Mouse (Mus musculus) layer of hippocampus, adult 9-11 months (tissue): ENCODE data around the gene Col6a6.

Source experiments
- DNase-seq: peaks from one replicate; pipeline ENCODE4 v3.0.0; 2022

Gene Col6a6

GRCm38 (mm10) chr9:105800286-105800685 lies 27.7 kb downstream of the Col6a6 start:
- no peak for DNase-seq

GRCm38 (mm10) chr9:105796137-105796536 lies 31.8 kb downstream of the Col6a6 start:
- no peak for DNase-seq

DNA sequence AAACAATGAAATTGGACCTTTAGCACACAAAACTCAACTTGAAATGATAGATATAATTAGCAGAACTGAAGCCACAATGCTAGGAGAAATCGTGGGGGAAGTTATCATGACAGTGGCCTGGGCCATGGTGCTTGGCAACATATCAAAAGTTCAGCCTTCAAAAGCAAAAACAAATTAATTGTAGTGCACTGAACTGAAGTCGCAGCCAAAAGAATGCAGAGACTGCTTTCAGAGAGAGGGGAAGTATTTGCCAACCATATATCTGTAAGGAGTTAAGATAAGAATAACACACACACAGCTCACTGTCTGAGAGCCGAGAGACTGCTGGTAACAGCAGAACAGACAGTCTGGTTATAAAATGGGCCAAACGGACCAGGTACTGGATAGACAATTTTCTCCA lies 33.0 kb downstream of the Col6a6 start:
- DNase-seq, result no peak

DNA sequence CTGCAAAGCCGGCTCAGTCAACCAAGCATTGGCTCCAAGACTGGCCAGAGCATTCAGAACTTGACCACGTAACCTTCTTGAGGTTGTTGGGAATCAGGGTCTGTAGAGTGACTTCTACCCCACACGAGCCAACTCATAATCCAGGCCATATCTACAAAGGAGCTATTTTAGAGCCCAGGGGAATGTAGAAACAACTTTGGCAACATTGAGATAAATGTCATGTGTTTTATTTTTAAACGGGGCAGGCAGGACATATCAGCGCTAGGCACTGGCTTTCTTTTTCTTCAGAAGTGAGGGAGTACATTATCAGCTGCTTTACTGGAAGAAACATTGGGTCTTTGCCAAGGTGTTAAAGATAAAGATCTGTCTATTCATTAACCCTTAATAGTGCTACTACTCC lies 36.1 kb downstream of the Col6a6 start:
- DNase-seq, result no peak

- DNase-seq, result no peak
Measured at GRCm38 (mm10) chr9:105788203-105788602, 39.8 kb downstream of the Col6a6 start.

- DNase-seq, result no peak
Measured at GRCm38 (mm10) chr9:105787800-105788199, 40.2 kb downstream of the Col6a6 start.

- no peak for DNase-seq
Measured at GRCm38 (mm10) chr9:105784026-105784425, 43.9 kb downstream of the Col6a6 start.

GRCm38 (mm10) chr9:105780696-105781095 lies 47.3 kb downstream of the Col6a6 start:
- no peak for DNase-seq

GRCm38 (mm10) chr9:105778741-105779140 lies 49.2 kb downstream of the Col6a6 start:
- DNase-seq, result no peak

- no peak for DNase-seq
Measured at GRCm38 (mm10) chr9:105774878-105775277, 53.1 kb downstream of the Col6a6 start.

GRCm38 (mm10) chr9:105774321-105774720 lies 53.6 kb downstream of the Col6a6 start:
- DNase-seq, result no peak

DNA sequence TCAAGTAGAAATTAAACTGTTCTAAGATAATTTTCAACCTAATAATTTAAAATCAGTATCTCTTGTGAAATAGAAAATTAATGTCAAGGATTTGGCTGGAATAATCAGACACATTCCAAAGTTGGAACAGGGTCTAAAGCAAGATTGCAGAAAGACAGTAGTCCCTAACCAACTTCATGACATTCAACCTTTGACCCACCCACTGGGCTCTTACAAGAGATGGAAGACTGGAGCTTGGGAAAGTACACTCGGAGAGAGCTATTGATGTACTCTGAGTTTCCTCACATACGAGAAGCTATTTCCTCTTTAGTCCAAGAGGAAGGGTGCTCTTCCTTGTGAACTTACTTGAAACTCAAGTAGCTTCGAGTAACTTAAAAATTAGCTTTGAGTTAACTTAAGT lies 56.6 kb downstream of the Col6a6 start:
- no peak for DNase-seq

- no peak for DNase-seq
Measured at GRCm38 (mm10) chr9:105770690-105771089, 57.3 kb downstream of the Col6a6 start.

DNA sequence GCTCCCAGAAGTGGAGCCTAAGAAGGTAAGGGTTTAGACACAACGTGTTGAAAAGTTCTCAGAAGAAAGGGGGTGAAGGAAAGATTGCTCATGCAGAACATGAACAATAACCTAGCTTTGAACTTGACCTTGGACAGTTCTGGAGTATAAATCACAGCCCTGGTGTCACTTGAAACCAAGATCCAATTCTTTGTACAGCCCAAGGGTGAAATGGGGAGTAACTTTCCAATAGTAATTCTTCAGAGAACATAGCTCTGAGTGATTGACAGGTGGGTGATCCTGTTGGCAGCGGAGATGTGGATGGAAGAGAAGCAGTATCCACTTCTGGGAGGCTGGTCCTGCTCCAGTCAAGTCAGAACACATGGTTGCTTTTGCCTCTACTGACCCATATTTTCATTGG lies 62.1 kb downstream of the Col6a6 start:
- no peak for DNase-seq

- no peak for DNase-seq
Measured at GRCm38 (mm10) chr9:105764681-105765080, 63.3 kb downstream of the Col6a6 start.

- no peak for DNase-seq
Measured at GRCm38 (mm10) chr9:105764127-105764526, 63.8 kb downstream of the Col6a6 start.

DNA sequence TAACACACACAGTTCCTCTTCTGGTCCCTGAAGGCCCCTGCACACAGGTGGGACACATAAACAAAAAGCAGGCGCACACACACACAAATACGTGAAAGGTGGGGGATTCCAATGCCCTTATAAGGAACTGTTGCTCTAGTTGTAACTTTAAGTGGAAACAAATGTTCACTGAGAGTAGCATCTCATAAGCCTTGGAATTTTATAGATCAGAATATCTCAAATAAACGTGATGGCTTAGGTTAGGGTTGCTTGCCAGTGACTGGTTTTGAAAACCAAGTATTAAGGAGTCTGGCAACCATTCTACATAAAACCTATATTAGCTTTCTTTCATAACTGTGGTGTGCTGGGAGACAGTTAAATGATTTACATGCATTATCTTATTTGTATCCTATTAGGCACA lies 64.3 kb downstream of the Col6a6 start:
- DNase-seq, result no peak

GRCm38 (mm10) chr9:105762274-105762673 lies 65.7 kb downstream of the Col6a6 start:
- DNase-seq, result no peak

GRCm38 (mm10) chr9:105758861-105759260 lies 69.1 kb downstream of the Col6a6 start:
- DNase-seq, result no peak

GRCm38 (mm10) chr9:105758173-105758765 lies 69.7 kb downstream of the Col6a6 start:
- no peak for DNase-seq

- no peak for DNase-seq
Measured at GRCm38 (mm10) chr9:105754256-105754655, 73.7 kb downstream of the Col6a6 start.

GRCm38 (mm10) chr9:105745861-105746260 lies 82.1 kb downstream of the Col6a6 start:
- no peak for DNase-seq

GRCm38 (mm10) chr9:105740413-105740812 lies 87.5 kb downstream of the Col6a6 start:
- DNase-seq, result no peak

GRCm38 (mm10) chr9:105739446-105739845 lies 88.5 kb downstream of the Col6a6 start:
- no peak for DNase-seq

DNA sequence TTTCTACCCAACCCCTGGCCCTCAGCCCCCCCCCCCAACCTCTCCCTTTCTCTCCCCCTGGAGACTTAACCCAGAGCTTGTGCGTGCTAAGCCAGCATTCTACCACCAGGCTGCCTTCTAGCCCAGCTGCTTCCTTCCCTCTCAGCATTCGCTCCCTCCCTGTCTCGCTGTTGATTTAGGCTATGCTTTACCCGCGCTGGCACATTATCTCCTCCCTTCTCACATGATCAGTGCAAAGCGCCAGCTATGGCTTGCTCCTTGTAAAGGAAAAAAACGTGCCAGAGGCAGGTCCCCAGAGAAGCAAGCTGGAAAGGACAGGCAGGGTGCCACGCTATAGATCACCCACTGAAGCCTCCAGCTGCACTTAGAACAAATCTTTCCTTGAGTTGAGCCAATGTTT lies 90.5 kb downstream of the Col6a6 start:
- DNase-seq, result peak; percentile 7

GRCm38 (mm10) chr9:105735195-105735594 lies 92.8 kb downstream of the Col6a6 start:
- DNase-seq, result no peak
